ENCODE assay signal across 15 mouse cellular contexts in the genomic region with DNA sequence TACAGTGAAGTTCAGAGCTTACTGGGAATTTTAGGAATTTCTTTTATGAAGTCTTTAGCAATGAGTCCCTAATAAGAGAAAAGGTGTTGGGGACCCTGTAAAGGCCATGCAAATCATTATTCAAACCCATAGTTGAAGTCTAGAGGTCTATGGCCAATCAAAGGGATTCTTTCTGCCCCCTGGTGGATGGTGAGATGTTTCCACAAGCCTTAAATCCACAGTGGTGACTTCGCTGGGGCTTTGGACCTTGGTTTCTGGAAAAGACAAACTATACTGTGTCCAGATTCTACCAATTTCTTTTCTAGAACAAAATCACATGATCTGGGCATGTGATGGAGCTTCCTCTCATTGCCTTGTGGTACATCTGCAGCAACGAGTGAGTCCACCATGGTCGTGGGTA.
DNase-seq lines count a peak whose midpoint lies in the region; ATAC-seq and TF ChIP-seq lines count a peak whose summit lies in the region.
"Had no signal": no experiment of that assay in that cellular context is flagged by ENCODE, and none has a peak within 500 bp of the region (broad histone marks: within the 10 kb centered on the region; RNA-seq: fewer than 3 reads in every experiment).

No protein-coding gene starts in this region.

- 91% methylated on average over 3 of the region's 3 CpGs for WGBS in forebrain, embryonic 14.5 days
- 83% methylated on average over 3 of the region's 3 CpGs for WGBS in forebrain, embryonic 12.5 days
- 83% methylated on average over 3 of the region's 3 CpGs for WGBS in kidney, postnatal 0 days
- 85% methylated on average over 3 of the region's 3 CpGs for WGBS in kidney, embryonic 16.5 days

- DNase-seq in forebrain, embryonic 14.5 days (ENCODE audit: low spot score) = peak; percentile 42
- DNase-seq in kidney, postnatal 0 days (ENCODE audit: low spot score) = no peak
- peak; percentile 51 for DNase-seq in ES-CJ7 (ENCODE audit: low read depth, low spot score)
- DNase-seq in brain, adult 2 months (ENCODE audit: low read depth, low spot score) = peak; percentile 48
- DNase-seq in ovary, postnatal 10 days (ENCODE audit: low spot score) = no peak
- no peak for DNase-seq in B cell, adult 2 months
- DNase-seq: cerebellum, adult 9-10 months; kidney, adult 2 months; thymus, postnatal 14 days had no signal

- H3K4me1 ChIP-seq in forebrain, embryonic 14.5 days (ENCODE audit: control insufficient read depth, insufficient read depth, low read length) = peaks cover 16% of the 10 kb centered on the region
- peaks cover 29% of the 10 kb centered on the region for H3K4me1 ChIP-seq in forebrain, embryonic 12.5 days
- H3K4me1 ChIP-seq in kidney, postnatal 0 days (replicated peaks; ENCODE audit: insufficient read depth, low read length) = no peaks in the 10 kb centered on the region
- peaks cover 8% of the 10 kb centered on the region; the same call in 1 of the 2 replicates for H3K4me1 ChIP-seq in kidney, embryonic 16.5 days (ENCODE audit: insufficient read depth, low read length)
- H3K4me1 ChIP-seq: heart, embryonic 15.5 days had no signal

- no peaks in the 10 kb centered on the region for H3K9me3 ChIP-seq in forebrain, embryonic 14.5 days (replicated peaks; ENCODE audit: control insufficient read depth, low read length)
- H3K9me3 ChIP-seq in forebrain, embryonic 12.5 days = no peaks in the 10 kb centered on the region
- no peaks in the 10 kb centered on the region for H3K9me3 ChIP-seq in kidney, postnatal 0 days (replicated peaks; ENCODE audit: low read length)
- no peaks in the 10 kb centered on the region for H3K9me3 ChIP-seq in kidney, embryonic 16.5 days (ENCODE audit: low read length)
- H3K9me3 ChIP-seq: heart, embryonic 15.5 days; limb, embryonic 15.5 days had no signal

- no peaks in the 10 kb centered on the region for H3K36me3 ChIP-seq in forebrain, embryonic 14.5 days (ENCODE audit: control insufficient read depth, insufficient read depth, low read length)
- no peaks in the 10 kb centered on the region for H3K36me3 ChIP-seq in forebrain, embryonic 12.5 days (replicated peaks)
- no peaks in the 10 kb centered on the region for H3K36me3 ChIP-seq in kidney, postnatal 0 days (ENCODE audit: insufficient read depth, low read length)
- H3K36me3 ChIP-seq in kidney, embryonic 16.5 days (ENCODE audit: insufficient read depth, low read length) = no peaks in the 10 kb centered on the region
- H3K36me3 ChIP-seq: heart, embryonic 15.5 days; limb, embryonic 15.5 days had no signal

- no peak overlapping the region for H3K4me3 ChIP-seq in forebrain, embryonic 14.5 days (ENCODE audit: low read depth, low read length)
- H3K4me3 ChIP-seq in forebrain, embryonic 12.5 days (replicated peaks) = no peak overlapping the region
- no peak overlapping the region for H3K4me3 ChIP-seq in kidney, postnatal 0 days (replicated peaks; ENCODE audit: low read depth, low read length)
- no peak overlapping the region for H3K4me3 ChIP-seq in kidney, embryonic 16.5 days (ENCODE audit: low read length)
- H3K4me3 ChIP-seq: erythroblast, embryonic 14.5 days; heart, embryonic 15.5 days; limb, embryonic 15.5 days had no signal

- ATAC-seq in forebrain, embryonic 14.5 days = no peak
- ATAC-seq in forebrain, embryonic 12.5 days (ENCODE audit: low FRiP score) = no peak
- ATAC-seq in kidney, postnatal 0 days (replicated peaks; ENCODE audit: low FRiP score, low read depth) = no peak
- ATAC-seq in kidney, embryonic 16.5 days (ENCODE audit: low FRiP score, low TSS enrichment) = no peak

- no peak overlapping the region for H3K4me2 ChIP-seq in forebrain, embryonic 14.5 days (ENCODE audit: low read length)
- no peak overlapping the region for H3K4me2 ChIP-seq in forebrain, embryonic 12.5 days
- no peak overlapping the region for H3K4me2 ChIP-seq in kidney, postnatal 0 days (ENCODE audit: low read length)
- H3K4me2 ChIP-seq in kidney, embryonic 16.5 days (replicated peaks; ENCODE audit: low read depth, low read length) = no peak overlapping the region
- H3K4me2 ChIP-seq: heart, embryonic 15.5 days; limb, embryonic 15.5 days had no signal

- peak; percentile 70 for TF ChIP-seq CTCF in kidney, postnatal 0 days (IDR thresholded peaks at IDR 0.05; ENCODE audit: low read depth)

- H3K27ac ChIP-seq in forebrain, embryonic 14.5 days (ENCODE audit: low read depth, low read length) = no peak overlapping the region
- H3K27ac ChIP-seq in forebrain, embryonic 12.5 days = no peak overlapping the region
- no peak overlapping the region for H3K27ac ChIP-seq in kidney, postnatal 0 days
- H3K27ac ChIP-seq in kidney, embryonic 16.5 days (ENCODE audit: low read length) = no peak overlapping the region
- H3K27ac ChIP-seq: heart, embryonic 15.5 days; limb, embryonic 15.5 days; macrophage had no signal

- no peaks in the 10 kb centered on the region for H3K27me3 ChIP-seq in forebrain, embryonic 14.5 days (replicated peaks; ENCODE audit: control insufficient read depth, insufficient read depth, low read length)
- no peaks in the 10 kb centered on the region for H3K27me3 ChIP-seq in forebrain, embryonic 12.5 days
- H3K27me3 ChIP-seq in kidney, postnatal 0 days (ENCODE audit: insufficient read depth, low read length) = no peaks in the 10 kb centered on the region
- no peaks in the 10 kb centered on the region for H3K27me3 ChIP-seq in kidney, embryonic 16.5 days (ENCODE audit: insufficient read depth, low read length)
- H3K27me3 ChIP-seq: heart, embryonic 15.5 days; limb, embryonic 15.5 days had no signal

- H3K9ac ChIP-seq in forebrain, embryonic 14.5 days (ENCODE audit: low read length) = no peak overlapping the region
- H3K9ac ChIP-seq in forebrain, embryonic 12.5 days = no peak overlapping the region
- no peak overlapping the region for H3K9ac ChIP-seq in kidney, postnatal 0 days (ENCODE audit: low read depth, low read length)
- H3K9ac ChIP-seq in kidney, embryonic 16.5 days (replicated peaks; ENCODE audit: low read length) = no peak overlapping the region
- H3K9ac ChIP-seq: heart, embryonic 15.5 days; limb, embryonic 15.5 days had no signal

Comparison
In these comparisons a context has a peak if more than half of its experiments do, and no peak if none do; other contexts are left out.
1. DNase-seq: peak in forebrain, embryonic 14.5 days (single experiment), ES-CJ7 (single experiment) and brain, adult 2 months (single experiment); none in kidney, postnatal 0 days (single experiment), ovary, postnatal 10 days (single experiment) and B cell, adult 2 months (0 of 2).